Comparison of ENCODE assay signal across 16 mouse cellular contexts in the genomic region with DNA sequence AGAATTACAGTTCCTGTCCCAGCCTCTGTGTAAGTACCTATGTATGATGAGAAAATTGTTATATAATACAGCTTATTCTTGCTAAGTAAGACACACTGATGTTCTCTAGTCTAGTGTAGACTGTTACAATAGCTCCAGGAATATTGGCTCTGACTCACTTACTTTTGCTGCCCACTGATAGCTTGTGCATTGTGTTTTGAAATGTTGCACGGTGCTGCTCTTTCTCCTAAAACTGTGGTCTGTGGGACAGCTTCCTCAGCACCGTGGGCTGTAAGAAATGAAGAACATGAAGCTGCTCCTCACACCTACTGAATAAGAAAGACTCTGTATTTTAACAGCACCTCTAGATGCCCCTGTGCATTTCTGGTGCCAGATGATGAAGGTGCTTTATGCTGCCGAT.
"Had no signal": no experiment of that assay in that cellular context is flagged by ENCODE, and none has a peak within 500 bp of the region (broad histone marks: within the 10 kb centered on the region; RNA-seq: fewer than 3 reads in every experiment).

No protein-coding gene starts in this region.

- DNase-seq: kidney, adult 11 months; kidney, adult 8-10 months; kidney, postnatal 10 days; kidney, postnatal 36 days; liver, embryonic 13.5 days; lung, adult 2 months; lung, postnatal 14 days; lung, postnatal 4 days; right cerebral cortex, postnatal 25 days; spleen, adult 18-20 months; thymus, postnatal 25 days had no signal

- H3K9me3 ChIP-seq: intestine, embryonic 15.5 days; kidney, embryonic 15.5 days; liver, embryonic 13.5 days; midbrain, embryonic 15.5 days; stomach, embryonic 15.5 days had no signal

- ATAC-seq: intestine, embryonic 15.5 days; midbrain, embryonic 15.5 days had no signal

- H3K4me3 ChIP-seq: intestine, embryonic 15.5 days; kidney, embryonic 15.5 days; liver, embryonic 13.5 days; midbrain, embryonic 15.5 days; stomach, embryonic 15.5 days had no signal

- H3K36me3 ChIP-seq: intestine, embryonic 15.5 days; kidney, embryonic 15.5 days; liver, embryonic 13.5 days; midbrain, embryonic 15.5 days; stomach, embryonic 15.5 days had no signal

- H3K9ac ChIP-seq: intestine, embryonic 15.5 days; kidney, embryonic 15.5 days; liver, embryonic 13.5 days; midbrain, embryonic 15.5 days; stomach, embryonic 15.5 days had no signal

- H3K27me3 ChIP-seq: intestine, embryonic 15.5 days; kidney, embryonic 15.5 days; liver, embryonic 13.5 days; midbrain, embryonic 15.5 days; stomach, embryonic 15.5 days had no signal

- H3K4me2 ChIP-seq: intestine, embryonic 15.5 days; kidney, embryonic 15.5 days; liver, embryonic 13.5 days; midbrain, embryonic 11.5 days; midbrain, embryonic 15.5 days; stomach, embryonic 15.5 days had no signal

- H3K27ac ChIP-seq: intestine, embryonic 15.5 days; kidney, embryonic 15.5 days; liver, embryonic 13.5 days; midbrain, embryonic 15.5 days; stomach, embryonic 15.5 days had no signal

- H3K4me1 ChIP-seq: intestine, embryonic 15.5 days; kidney, embryonic 15.5 days; liver, embryonic 13.5 days; midbrain, embryonic 15.5 days; stomach, embryonic 15.5 days had no signal
